Mouse (Mus musculus) stomach, embryonic 15.5 days (tissue): ENCODE data around the gene AC134908.4. TPM values are rescaled to one million over a fixed set of nuclear protein-coding genes. Genes with fewer than 3 reads are reported as not detected.
A peak's percentile ranks its signal among the peaks of the same experiment; 100 is the strongest.

ENCODE experiments used
- ATAC-seq: fragments of 200-750 bp; cut with Nextera tagmentation; 2 replicates; pipeline ENCODE4 v1.8.0; 2017; ENCODE audit warnings: low read depth, moderate number of reproducible peaks, moderate TSS enrichment; ENCODE audit not compliant: insufficient read depth, low FRiP score
- H3K27ac ChIP-seq: fragments of 300-500 bp; sonication (generic); 2 replicates; pipeline ENCODE4 v1.5.1; 2015; ENCODE audit warnings: mild to moderate bottlenecking, inconsistent platforms
- H3K27me3 ChIP-seq: fragments of 300-500 bp; sonication (generic); replicated peaks from 2 replicates; pipeline ENCODE4 v1.6.1; 2015; ENCODE audit warnings: inconsistent platforms
- H3K36me3 ChIP-seq: fragments of 300-500 bp; sonication (generic); 2 replicates; pipeline ENCODE4 v1.6.1; 2015; ENCODE audit warnings: inconsistent platforms
- H3K4me1 ChIP-seq: fragments of 300-500 bp; sonication (generic); 2 replicates; pipeline ENCODE4 v1.6.1; 2015; ENCODE audit warnings: inconsistent platforms
- H3K4me2 ChIP-seq: fragments of 300-500 bp; sonication (generic); 2 replicates; pipeline ENCODE4 v1.6.1; 2015; ENCODE audit warnings: mild to moderate bottlenecking, inconsistent platforms
- H3K4me3 ChIP-seq: fragments of 300-500 bp; sonication (generic); replicated peaks from 2 replicates; pipeline ENCODE4 v1.5.1; 2015; ENCODE audit warnings: inconsistent platforms
- H3K9ac ChIP-seq: fragments of 300-500 bp; sonication (generic); 2 replicates; pipeline ENCODE4 v1.6.1; 2015; ENCODE audit warnings: inconsistent platforms
- H3K9me3 ChIP-seq: fragments of 300-500 bp; sonication (generic); 2 replicates; pipeline ENCODE4 v1.6.1; 2016; ENCODE audit warnings: inconsistent platforms
- WGBS: fragments of 180-500 bp; shearing (Covaris S2); methylation state at CpG from one replicate; pipeline ENCODE4 v1.1.7; 2015; 5-methylcytosine and 5-hydroxymethylcytosine counted together
- polyA plus RNA-seq: library from polyadenylated mRNA; unstranded; fragments of >200 nt; fragmentation: Nextera tagmentation; extraction: Ambion mirVana; gene quantifications from 2 replicates; pipeline ENCODE4 v1.2.1, GENCODE M21; 2015

Gene AC134908.4
- polyA plus RNA-seq, 1 experiment from 2014 or later = not detected

DNA sequence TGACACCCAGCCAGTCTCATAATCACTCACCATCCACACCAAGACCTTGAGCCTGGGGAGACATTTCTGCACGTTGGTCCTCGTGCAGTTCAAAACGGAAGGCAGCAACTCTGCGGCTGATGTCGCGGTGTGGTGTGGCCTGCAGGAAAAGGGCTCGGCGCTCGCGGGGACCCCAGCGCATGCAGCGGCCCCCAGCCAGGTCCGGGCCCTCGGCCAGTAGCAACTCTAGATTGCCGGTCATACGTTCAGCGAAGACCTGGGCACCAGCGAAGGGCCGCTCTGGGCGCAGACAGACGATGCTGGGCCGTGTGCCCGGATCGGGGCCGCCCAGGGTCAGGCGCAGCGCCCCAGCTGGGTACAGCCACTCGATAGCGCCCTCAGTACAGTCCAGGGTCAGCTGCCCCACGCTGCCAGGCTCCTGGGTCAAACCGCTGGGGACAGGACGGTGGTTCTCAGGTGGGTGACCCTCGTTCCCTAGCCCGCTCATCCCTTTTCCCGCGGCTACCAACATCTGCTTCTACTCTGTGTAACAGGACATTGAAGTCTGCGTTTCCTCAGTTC is 832 bp upstream of the AC134908.4 start:
- H3K4me3 ChIP-seq = peak overlapping the region; percentile 85
- H3K36me3 ChIP-seq = no peaks in the 10 kb centered on the region
- H3K27me3 ChIP-seq = no peaks in the 10 kb centered on the region
- peak overlapping the region; percentile 61 for H3K9ac ChIP-seq
- H3K9me3 ChIP-seq = no peaks in the 10 kb centered on the region
- ATAC-seq = no peak
- peak overlapping the region; percentile 27 for H3K27ac ChIP-seq
- peaks cover 28% of the 10 kb centered on the region for H3K4me1 ChIP-seq
- WGBS = 3% methylated on average over 37 of the region's 37 CpGs
- peak overlapping the region; percentile 91 for H3K4me2 ChIP-seq

DNA sequence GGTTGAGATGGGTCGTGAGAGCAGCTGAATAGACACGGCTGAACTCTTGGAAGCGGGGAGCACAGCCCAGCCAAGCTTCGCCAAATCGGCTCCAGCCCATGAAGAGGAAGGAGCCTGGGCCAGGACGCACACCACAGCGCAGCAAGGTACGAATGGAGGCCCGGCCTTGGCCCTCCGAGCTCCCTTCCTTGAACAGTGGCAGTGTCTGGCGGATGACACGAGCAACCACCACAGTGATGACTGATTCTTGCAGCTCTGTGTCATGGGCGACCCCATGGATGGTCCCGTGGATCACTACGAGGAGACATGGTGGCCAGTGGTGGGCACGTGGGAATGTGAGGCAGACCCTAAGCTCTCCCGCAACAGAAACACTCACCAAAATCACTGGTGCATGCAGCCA is 461 bp downstream of the AC134908.4 start:
- Histone ChIP-seq H3K9ac (no peak overlapping the region), H3K4me1 (peaks cover 36% of the 10 kb centered on the region), H3K4me2 (peak overlapping the region; percentile 91), H3K9me3 (no peaks in the 10 kb centered on the region), H3K4me3 (no peak overlapping the region), H3K27ac (0 out of 2 replicates have a peak overlapping the region, but pooled peaks have one; percentile 11), H3K27me3 (no peaks in the 10 kb centered on the region), H3K36me3 (no peaks in the 10 kb centered on the region)
- WGBS = 86% methylated on average over 17 of the region's 17 CpGs
- ATAC-seq = no peak

DNA sequence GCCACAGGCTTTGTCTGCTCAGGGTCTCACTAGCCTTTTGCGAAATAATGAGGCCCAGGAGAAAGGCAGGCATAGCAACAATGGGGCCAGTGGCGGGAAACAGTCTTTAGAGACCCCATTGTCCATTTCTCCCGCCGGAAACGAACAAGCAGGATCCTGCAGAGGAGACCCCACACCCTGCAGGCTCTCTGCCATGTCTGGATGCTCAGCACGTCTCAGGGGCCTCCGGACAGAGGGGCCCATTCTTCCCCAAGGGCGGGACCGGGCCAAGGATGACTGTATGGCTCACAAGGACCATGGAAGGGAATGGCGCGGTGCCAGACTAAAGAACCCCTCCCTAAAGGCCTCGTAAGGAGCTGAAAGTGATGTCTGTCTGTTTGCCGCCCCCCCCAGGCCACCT is 1.3 kb downstream of the AC134908.4 start:
- H3K36me3 ChIP-seq = no peaks in the 10 kb centered on the region
- H3K4me3 ChIP-seq = no peak overlapping the region
- H3K27me3 ChIP-seq = no peaks in the 10 kb centered on the region
- H3K9me3 ChIP-seq = no peaks in the 10 kb centered on the region
- H3K4me1 ChIP-seq = peaks cover 36% of the 10 kb centered on the region
- H3K9ac ChIP-seq = no peak overlapping the region
- H3K4me2 ChIP-seq = no peak overlapping the region
- no peak for ATAC-seq
- H3K27ac ChIP-seq = no peak overlapping the region
- WGBS = 69% methylated on average over 13 of the region's 13 CpGs

DNA sequence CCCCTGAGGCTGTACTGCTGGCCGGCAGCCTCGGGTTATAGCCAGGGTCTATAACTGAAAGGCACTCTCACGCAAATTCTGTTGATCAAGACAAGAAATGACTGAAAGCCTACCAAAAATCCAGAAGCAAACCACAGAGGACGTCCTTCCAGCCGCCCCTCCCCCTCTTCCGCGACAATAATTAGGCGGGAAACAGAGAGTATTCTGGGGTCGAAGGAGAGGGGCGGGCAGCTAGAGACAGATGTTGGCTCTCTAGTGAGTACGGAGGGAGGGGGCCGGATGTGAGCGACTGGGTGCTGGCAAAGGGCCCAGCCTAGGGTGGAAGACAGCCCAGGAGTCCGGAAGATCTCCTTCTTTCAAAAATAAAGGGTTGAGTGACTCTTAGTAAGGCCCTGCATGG is 2.8 kb downstream of the AC134908.4 start, which contains the start of gene Fam173a:
Gene Fam173a, minus strand, starts transcription at position 287 of the 400 bp plus-strand sequence.
- H3K4me2 ChIP-seq = peak within 1 kb of the TSS; percentile 79
- peak within 1 kb of the TSS; percentile 95 for H3K27ac ChIP-seq
- under 1% methylated on average over 14 of the region's 14 CpGs for WGBS
- ATAC-seq = peak; percentile 59
- H3K36me3 ChIP-seq = no peaks in the 10 kb centered on the region
- no peaks in the 10 kb centered on the region for H3K27me3 ChIP-seq
- peak within 1 kb of the TSS; percentile 74 for H3K4me3 ChIP-seq
- peaks cover 36% of the 10 kb centered on the region for H3K4me1 ChIP-seq
- no peaks in the 10 kb centered on the region for H3K9me3 ChIP-seq
- H3K9ac ChIP-seq = peak within 1 kb of the TSS; percentile 33

DNA sequence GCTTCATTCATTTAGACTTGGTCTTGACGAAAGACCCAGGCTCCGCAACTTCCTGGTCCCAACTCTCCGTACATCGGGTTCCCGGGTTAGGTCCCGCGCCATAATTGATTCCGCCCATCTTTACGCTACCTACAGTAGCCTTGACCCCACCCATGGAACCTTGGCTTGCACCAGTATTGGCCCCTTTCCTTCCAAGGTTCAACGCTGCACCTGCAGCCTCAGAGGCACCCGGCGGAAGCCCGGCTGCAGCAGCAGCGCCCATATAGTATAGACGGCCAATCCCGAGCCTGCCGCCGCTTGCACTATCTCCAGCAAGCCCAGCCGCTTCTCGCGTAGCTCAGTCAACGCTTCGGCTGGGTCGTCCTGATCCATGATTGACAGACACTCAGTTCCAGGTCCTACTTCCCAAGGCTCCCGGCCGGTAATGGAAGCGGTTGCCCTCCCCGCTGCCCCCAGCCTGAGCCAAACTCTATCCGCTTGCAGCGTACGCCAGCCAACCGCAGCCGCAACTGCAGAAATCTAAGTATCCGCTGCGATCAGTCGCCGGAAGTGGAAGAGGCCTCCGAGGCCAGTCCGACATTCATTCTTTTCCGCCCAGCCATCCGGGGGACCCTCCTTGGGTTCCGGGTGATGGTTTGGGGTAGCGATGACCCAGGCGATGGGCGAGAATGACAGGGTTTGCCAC is 3.5 kb downstream of the AC134908.4 start:
- Histone ChIP-seq H3K4me3 (peak overlapping the region; percentile 74), H3K27me3 (no peaks in the 10 kb centered on the region), H3K36me3 (no peaks in the 10 kb centered on the region), H3K4me2 (peak overlapping the region; percentile 79), H3K27ac (peak overlapping the region; percentile 95), H3K9ac (peak overlapping the region; percentile 33), H3K9me3 (no peaks in the 10 kb centered on the region), H3K4me1 (peaks cover 36% of the 10 kb centered on the region)
- under 1% methylated on average over 45 of the region's 45 CpGs for WGBS
- ATAC-seq = peak; percentile 52

DNA sequence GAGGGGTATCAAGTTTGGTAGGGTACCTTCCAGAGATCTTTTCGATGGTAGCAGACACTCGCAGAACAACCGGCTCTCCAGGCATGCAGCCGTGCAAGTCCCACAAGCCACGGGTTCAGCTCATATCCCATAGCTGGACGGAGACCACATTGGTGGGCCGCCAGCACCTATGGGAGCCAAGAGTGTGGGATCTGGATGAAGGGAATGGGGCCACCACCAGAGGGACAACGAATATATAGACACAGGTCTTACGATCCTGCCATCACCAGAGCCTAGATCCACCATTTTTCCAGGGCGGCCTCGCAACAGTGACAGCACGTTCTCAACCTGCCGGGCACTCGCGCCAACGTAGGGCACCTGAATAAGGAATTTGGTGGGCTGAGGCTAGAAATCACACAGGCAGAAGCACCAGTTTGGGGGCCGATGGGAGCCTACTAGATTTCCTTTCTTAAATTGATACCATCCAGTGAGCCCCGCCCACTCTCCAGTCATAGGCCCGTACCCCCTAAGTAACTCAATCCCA is 4.1 kb downstream of the AC134908.4 start:
- peak overlapping the region; percentile 33 for H3K9ac ChIP-seq
- H3K27me3 ChIP-seq = no peaks in the 10 kb centered on the region
- 0 out of 2 replicates have a peak, but pooled peaks have one; percentile 4 for ATAC-seq
- H3K4me2 ChIP-seq = peak overlapping the region; percentile 79
- H3K4me3 ChIP-seq = peak overlapping the region; percentile 74
- H3K27ac ChIP-seq = peak overlapping the region; percentile 95
- H3K9me3 ChIP-seq = no peaks in the 10 kb centered on the region
- 25% methylated on average over 19 of the region's 19 CpGs for WGBS
- H3K4me1 ChIP-seq = peaks cover 34% of the 10 kb centered on the region
- H3K36me3 ChIP-seq = no peaks in the 10 kb centered on the region

DNA sequence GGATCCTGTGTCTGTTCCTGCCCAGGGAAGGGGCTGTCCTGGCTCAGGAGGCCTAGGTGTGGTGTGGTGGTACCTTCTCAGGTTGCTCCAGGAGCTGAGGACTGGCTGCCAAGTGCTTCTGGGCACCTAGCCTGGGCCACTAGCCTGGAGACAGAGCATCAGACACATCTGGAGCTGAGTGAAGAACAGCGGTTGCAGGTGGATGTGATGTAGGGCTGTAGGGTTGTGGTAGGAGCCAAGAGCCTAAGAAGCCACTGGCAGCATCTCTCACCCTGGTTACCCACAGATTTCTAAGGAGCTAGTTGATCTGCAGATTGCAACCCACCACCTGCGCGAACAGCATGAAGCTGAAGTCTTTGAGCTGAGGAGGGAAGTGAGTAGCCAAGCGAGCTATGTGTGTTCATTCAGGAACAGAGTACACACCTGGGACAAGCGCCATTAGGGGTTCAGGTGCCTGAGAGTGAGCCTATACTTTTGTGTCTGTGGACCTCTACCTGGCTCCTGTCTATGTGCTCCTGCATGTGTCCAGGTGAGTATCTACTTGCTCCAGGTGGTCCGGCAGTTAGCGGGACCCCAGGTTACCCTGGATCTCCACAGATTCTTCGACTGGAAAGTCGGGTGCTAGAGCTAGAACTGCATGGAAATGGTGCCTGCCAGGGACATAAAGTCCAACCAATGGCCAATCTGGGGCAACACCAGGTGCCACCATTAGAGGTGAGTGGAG is 8.5 kb downstream of the AC134908.4 start:
- Histone ChIP-seq H3K36me3 (peaks cover 10% of the 10 kb centered on the region), H3K9ac (no peak overlapping the region), H3K27me3 (no peaks in the 10 kb centered on the region), H3K4me1 (peaks cover 37% of the 10 kb centered on the region), H3K4me2 (no peak overlapping the region), H3K9me3 (no peaks in the 10 kb centered on the region), H3K4me3 (no peak overlapping the region), H3K27ac (no peak overlapping the region)
- WGBS = 90% methylated on average over 9 of the region's 9 CpGs
- no peak for ATAC-seq

DNA sequence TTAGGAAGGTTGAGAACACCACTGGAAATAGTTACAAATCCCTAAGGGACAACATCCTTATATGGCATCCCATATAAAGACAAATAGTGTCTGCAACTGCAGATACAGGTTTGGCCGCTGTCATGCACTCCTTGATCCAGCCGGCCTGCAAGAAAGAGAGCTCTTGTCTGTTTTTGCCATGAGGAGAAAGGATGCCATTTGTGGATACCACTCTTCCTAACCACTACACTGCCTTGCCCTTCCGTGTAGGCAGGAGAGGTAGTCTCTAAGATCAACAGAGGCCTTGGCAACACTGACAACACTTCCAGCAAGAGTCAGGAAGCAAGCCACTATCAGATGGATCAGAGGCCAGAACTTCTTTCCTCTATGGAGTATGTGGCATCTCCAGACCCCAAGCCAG is 9.2 kb downstream of the AC134908.4 start, which contains the start of gene Ccdc78:
Gene Ccdc78, plus strand, starts transcription at position 301 of the 400 bp plus-strand sequence.
- no peak for ATAC-seq
- H3K27me3 ChIP-seq = no peaks in the 10 kb centered on the region
- WGBS = 82% methylated on average over 3 of the region's 3 CpGs
- peak within 1 kb of the TSS; percentile 60 for H3K9ac ChIP-seq
- peak within 1 kb of the TSS; percentile 86 for H3K4me2 ChIP-seq
- no peaks in the 10 kb centered on the region for H3K9me3 ChIP-seq
- H3K27ac ChIP-seq = peak within 1 kb of the TSS; percentile 92
- peaks cover 32% of the 10 kb centered on the region for H3K4me1 ChIP-seq
- H3K4me3 ChIP-seq = peak within 1 kb of the TSS; percentile 82
- H3K36me3 ChIP-seq = peaks cover 16% of the 10 kb centered on the region

DNA sequence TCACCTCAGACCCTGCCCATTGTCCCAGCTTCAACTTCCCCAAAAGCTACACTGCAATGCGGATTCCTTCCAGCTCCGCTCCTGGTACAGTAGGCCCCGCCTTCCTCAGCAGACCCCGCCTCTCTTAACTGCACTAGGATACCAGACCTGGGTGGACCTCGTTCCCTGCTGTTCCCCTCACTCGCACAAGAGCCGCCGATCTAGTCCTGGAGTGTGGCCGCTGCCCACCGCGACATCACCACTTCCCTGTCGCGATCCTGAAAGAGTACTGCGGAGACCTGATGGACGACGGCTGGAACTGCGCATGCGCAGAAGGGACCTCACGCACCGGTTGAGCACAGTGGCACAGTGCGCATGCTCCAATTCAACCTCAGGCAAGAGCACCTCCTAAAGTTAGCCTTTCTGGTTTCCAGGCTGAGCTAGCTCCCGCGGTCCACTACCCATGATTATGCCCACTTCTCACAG is 10.1 kb downstream of the AC134908.4 start, which contains the start of gene Haghl:
Gene Haghl, minus strand, starts transcription at position 393 of the 465 bp plus-strand sequence.
- H3K4me3 ChIP-seq = peak within 1 kb of the TSS; percentile 82
- peak within 1 kb of the TSS; percentile 86 for H3K4me2 ChIP-seq
- peaks cover 25% of the 10 kb centered on the region for H3K4me1 ChIP-seq
- no peaks in the 10 kb centered on the region for H3K9me3 ChIP-seq
- H3K36me3 ChIP-seq = peaks cover 25% of the 10 kb centered on the region
- peak; percentile 86 for ATAC-seq
- peak within 1 kb of the TSS; percentile 92 for H3K27ac ChIP-seq
- peak within 1 kb of the TSS; percentile 60 for H3K9ac ChIP-seq
- H3K27me3 ChIP-seq = no peaks in the 10 kb centered on the region
- WGBS = under 1% methylated on average over 23 of the region's 23 CpGs

DNA sequence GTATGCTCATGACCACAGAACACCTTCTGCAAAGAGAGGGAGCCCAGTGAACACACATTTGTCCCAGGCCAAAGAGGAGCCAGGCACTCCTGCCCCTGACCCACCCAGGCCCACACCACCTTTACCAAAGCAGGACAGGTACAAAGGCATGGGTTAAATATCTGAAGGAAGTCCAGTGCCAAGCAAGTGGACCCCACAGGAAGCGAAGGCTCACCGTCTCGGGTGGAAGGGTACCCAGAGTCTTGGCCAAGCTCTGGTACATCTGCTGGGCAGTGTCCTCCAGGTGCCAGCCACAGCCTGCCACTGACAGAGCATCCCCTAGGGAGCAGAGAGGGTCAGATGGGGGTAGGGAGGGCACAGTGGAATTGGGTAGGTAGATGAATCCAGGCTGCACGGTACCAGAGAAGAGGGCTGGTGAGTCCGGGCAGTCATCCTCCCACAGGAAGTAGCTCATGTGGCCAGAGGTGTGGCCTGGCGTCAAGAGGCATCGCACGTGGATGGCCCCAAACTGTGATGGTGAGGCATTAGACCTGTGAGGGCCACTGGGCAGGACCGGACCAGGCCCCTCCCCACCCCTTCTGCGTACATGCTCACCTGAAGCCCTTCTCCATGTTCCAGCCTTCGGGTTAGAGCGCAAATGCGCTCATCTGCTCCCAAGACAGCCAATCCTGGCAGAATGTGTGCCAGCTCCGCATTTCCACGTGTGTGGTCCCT is 11.4 kb downstream of the AC134908.4 start:
- WGBS = 73% methylated on average over 15 of the region's 15 CpGs
- H3K27me3 ChIP-seq = no peaks in the 10 kb centered on the region
- peak overlapping the region; percentile 60; the same call in 1 of the 2 replicates for H3K9ac ChIP-seq
- ATAC-seq = no peak
- peaks cover 25% of the 10 kb centered on the region for H3K4me1 ChIP-seq
- H3K4me2 ChIP-seq = peak overlapping the region; percentile 86
- no peaks in the 10 kb centered on the region for H3K9me3 ChIP-seq
- H3K27ac ChIP-seq = no peak overlapping the region
- H3K36me3 ChIP-seq = peaks cover 26% of the 10 kb centered on the region
- H3K4me3 ChIP-seq = peak overlapping the region; percentile 82

DNA sequence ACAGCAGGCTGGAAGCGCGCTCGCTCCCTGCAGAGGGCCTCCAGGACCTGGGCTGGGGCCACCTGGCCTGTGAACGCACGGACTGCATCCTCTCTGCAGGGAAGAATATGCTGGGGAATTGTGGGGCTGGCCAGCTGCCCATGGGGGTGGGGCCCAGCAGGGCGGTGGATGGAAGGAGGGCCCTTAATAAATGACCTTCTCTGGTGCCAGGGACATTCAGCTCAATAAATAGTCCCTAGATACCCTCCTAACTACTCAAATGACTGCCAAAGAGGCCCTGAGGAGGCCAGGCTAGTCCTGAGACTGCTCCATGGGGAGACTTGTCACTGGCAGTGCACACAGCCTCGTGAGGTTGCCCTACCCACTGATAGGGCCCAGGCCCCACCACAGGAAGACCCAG is 12.4 kb downstream of the AC134908.4 start:
- peaks cover 25% of the 10 kb centered on the region for H3K4me1 ChIP-seq
- no peak overlapping the region for H3K4me3 ChIP-seq
- no peak overlapping the region for H3K9ac ChIP-seq
- peaks cover 26% of the 10 kb centered on the region for H3K36me3 ChIP-seq
- no peak for ATAC-seq
- no peak overlapping the region for H3K4me2 ChIP-seq
- H3K27ac ChIP-seq = no peak overlapping the region
- H3K9me3 ChIP-seq = no peaks in the 10 kb centered on the region
- no peaks in the 10 kb centered on the region for H3K27me3 ChIP-seq
- 72% methylated on average over 7 of the region's 7 CpGs for WGBS
